Mouse (Mus musculus): ENCODE results near the gene Rpa1.

DNA sequence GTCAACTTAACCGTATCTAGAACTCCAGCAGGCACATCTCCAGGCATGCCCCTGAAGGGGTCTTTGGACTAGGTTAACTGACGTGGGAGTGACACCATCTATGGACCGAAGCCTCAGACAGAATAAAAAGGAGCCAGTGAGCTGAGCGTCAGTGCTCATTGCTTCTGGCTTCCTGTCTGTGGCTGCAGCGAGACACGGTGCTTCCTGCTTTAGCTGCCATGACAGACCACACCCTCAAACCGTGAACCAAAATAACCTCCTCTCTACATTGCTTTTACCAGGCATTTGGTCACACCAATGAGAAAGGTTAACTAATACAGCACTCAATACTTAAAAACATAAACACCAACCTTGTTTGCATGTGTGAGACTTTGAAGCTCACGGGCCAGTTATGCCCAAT is 11.4 kb downstream of the Rpa1 start:
- TF ChIP-seq CTCF (IDR thresholded peaks at IDR 0.05; ENCODE audit: low read depth, low read length) (no peak), POLR2A (IDR thresholded peaks at IDR 0.05; ENCODE audit: extremely low read depth, insufficient read depth, low read length) (no peak)
